Mouse (Mus musculus) embryonic facial prominence, embryonic 13.5 days (tissue): ENCODE measurements around the gene Ccdc162. TPM values are rescaled to one million over a fixed set of nuclear protein-coding genes. Genes with fewer than 3 reads are reported as not detected.

Experiments
- ATAC-seq: fragments of 200-750 bp; cut with Nextera tagmentation; 2 replicates; pipeline ENCODE4 v1.8.0; 2017; ENCODE audit warnings: low read depth; ENCODE audit not compliant: insufficient number of reproducible peaks, insufficient read depth, low FRiP score, low TSS enrichment
- H3K27ac ChIP-seq: fragments of 300-500 bp; sonication (generic); 2 replicates; pipeline ENCODE4 v1.5.1; 2015; ENCODE audit warnings: moderate library complexity, mild to moderate bottlenecking, inconsistent platforms
- H3K27me3 ChIP-seq: fragments of 300-500 bp; sonication (generic); 2 replicates; pipeline ENCODE4 v1.6.1; 2015; ENCODE audit warnings: mild to moderate bottlenecking, inconsistent platforms
- H3K36me3 ChIP-seq: fragments of 300-500 bp; sonication (generic); 2 replicates; pipeline ENCODE4 v1.6.1; 2015; ENCODE audit warnings: mild to moderate bottlenecking, inconsistent platforms
- H3K4me1 ChIP-seq: fragments of 300-500 bp; sonication (generic); 2 replicates; pipeline ENCODE4 v1.6.1; 2015; ENCODE audit warnings: inconsistent platforms
- H3K4me2 ChIP-seq: fragments of 300-500 bp; sonication (generic); 2 replicates; pipeline ENCODE4 v1.6.1; 2015; ENCODE audit warnings: moderate library complexity, mild to moderate bottlenecking, inconsistent platforms
- H3K4me3 ChIP-seq: fragments of 300-500 bp; sonication (generic); 2 replicates; pipeline ENCODE4 v1.5.1; 2015; ENCODE audit warnings: mild to moderate bottlenecking, inconsistent platforms
- H3K9ac ChIP-seq: fragments of 300-500 bp; sonication (generic); 2 replicates; pipeline ENCODE4 v1.6.1; 2015; ENCODE audit warnings: mild to moderate bottlenecking, inconsistent platforms
- H3K9me3 ChIP-seq: fragments of 300-500 bp; sonication (generic); 2 replicates; pipeline ENCODE4 v1.6.1; 2016; ENCODE audit warnings: inconsistent platforms
- WGBS: fragments of 180-500 bp; shearing (Covaris S2); methylation state at CpG from one replicate; pipeline ENCODE4 v1.1.7; 2015; ENCODE audit warnings: mixed read lengths; 5-methylcytosine and 5-hydroxymethylcytosine counted together
- polyA plus RNA-seq: library from polyadenylated mRNA; unstranded; fragments of >200 nt; fragmentation: Nextera tagmentation; extraction: Ambion mirVana; gene quantifications from 2 replicates; pipeline ENCODE4 v1.2.1, GENCODE M21; 2015

Ccdc162 gene
- polyA plus RNA-seq, 1 experiment from 2014 or later, result 1.5 TPM

- no peaks in the 10 kb centered on the region for H3K9me3 ChIP-seq
- 72% methylated on average over 3 of the region's 3 CpGs for WGBS
- ATAC-seq, result no peak
Observed at GRCm38 (mm10) chr10:41626996-41627395, 89.4 kb downstream of the Ccdc162 start.

DNA sequence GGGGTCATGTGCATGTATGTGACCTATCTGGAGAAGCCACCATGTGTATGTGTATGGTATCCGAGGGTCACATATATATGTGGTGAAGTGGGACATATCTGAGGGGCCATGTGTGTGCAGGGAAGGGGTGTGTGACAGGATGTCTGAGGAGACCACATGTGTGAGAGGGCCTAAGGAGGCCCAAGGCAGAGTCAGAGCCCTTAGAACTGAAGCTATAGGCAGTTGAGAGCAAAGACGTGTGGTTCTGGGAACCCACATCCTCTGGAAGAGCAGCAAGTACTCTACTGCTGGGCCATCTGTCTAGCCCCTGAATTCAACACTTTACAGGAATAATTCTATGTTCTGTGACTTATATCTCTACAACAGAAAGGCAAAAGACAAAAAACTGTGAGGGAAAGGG, 96.4 kb downstream of the Ccdc162 start:
- no peak for ATAC-seq
- no peak overlapping the region for H3K4me3 ChIP-seq
- H3K27ac ChIP-seq, result no peak overlapping the region
- H3K4me1 ChIP-seq, result peaks cover under 1% of the 10 kb centered on the region; the same call in 1 of the 2 replicates
- no peaks in the 10 kb centered on the region for H3K27me3 ChIP-seq
- H3K9ac ChIP-seq, result no peak overlapping the region
- H3K4me2 ChIP-seq, result no peak overlapping the region
- H3K9me3 ChIP-seq, result no peaks in the 10 kb centered on the region
- H3K36me3 ChIP-seq, result no peaks in the 10 kb centered on the region
- 91% methylated on average over 2 of the region's 2 CpGs for WGBS

More at GRCm38 (mm10) chr10:41626996-41627395, 89.4 kb downstream of the Ccdc162 start:
- H3K4me1 ChIP-seq, result no peaks in the 10 kb centered on the region
- no peak overlapping the region for H3K4me2 ChIP-seq
- no peak overlapping the region for H3K9ac ChIP-seq
- no peak overlapping the region for H3K4me3 ChIP-seq
- no peaks in the 10 kb centered on the region for H3K27me3 ChIP-seq
- no peaks in the 10 kb centered on the region for H3K36me3 ChIP-seq
- H3K27ac ChIP-seq, result no peak overlapping the region

GRCm38 (mm10) chr10:41615487-41615886, 100.9 kb downstream of the Ccdc162 start:
- no peak overlapping the region for H3K27ac ChIP-seq
- H3K4me1 ChIP-seq, result peaks cover 13% of the 10 kb centered on the region
- 83% methylated on average over 4 of the region's 4 CpGs for WGBS
- no peak overlapping the region for H3K4me2 ChIP-seq
- H3K9me3 ChIP-seq, result no peaks in the 10 kb centered on the region
- H3K4me3 ChIP-seq, result no peak overlapping the region
- no peak for ATAC-seq
- H3K36me3 ChIP-seq, result no peaks in the 10 kb centered on the region
- no peak overlapping the region for H3K9ac ChIP-seq
- no peaks in the 10 kb centered on the region for H3K27me3 ChIP-seq

DNA sequence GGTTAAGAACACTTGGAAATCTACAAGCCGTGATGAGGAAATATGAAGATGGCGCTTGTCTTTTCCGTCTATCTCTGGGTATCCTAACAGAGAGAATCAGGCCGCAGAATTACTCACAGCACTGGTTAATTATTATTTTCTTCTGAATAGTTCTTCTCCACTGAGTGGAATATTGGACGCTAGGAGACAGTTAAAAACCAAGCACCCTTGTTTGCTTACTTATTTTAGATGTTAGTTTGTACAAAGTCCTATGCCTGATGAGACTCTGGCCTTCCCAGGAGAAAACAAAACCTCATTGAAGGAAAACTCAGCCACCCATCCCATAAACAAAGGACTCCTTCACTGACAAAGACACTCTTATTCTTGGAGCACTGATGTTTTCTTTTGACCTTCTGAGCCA, 104.5 kb downstream of the Ccdc162 start:
- peaks cover 13% of the 10 kb centered on the region for H3K4me1 ChIP-seq
- no peak overlapping the region for H3K9ac ChIP-seq
- H3K4me2 ChIP-seq, result no peak overlapping the region
- no peaks in the 10 kb centered on the region for H3K27me3 ChIP-seq
- H3K9me3 ChIP-seq, result no peaks in the 10 kb centered on the region
- ATAC-seq, result no peak
- H3K27ac ChIP-seq, result no peak overlapping the region
- 72% methylated on average over 5 of the region's 5 CpGs for WGBS
- H3K4me3 ChIP-seq, result no peak overlapping the region
- no peaks in the 10 kb centered on the region for H3K36me3 ChIP-seq

GRCm38 (mm10) chr10:41609475-41609874, 107.0 kb downstream of the Ccdc162 start:
- no peaks in the 10 kb centered on the region for H3K36me3 ChIP-seq
- H3K9me3 ChIP-seq, result no peaks in the 10 kb centered on the region
- H3K27ac ChIP-seq, result no peak overlapping the region
- no peak overlapping the region for H3K4me3 ChIP-seq
- ATAC-seq, result no peak
- H3K9ac ChIP-seq, result no peak overlapping the region
- peaks cover 13% of the 10 kb centered on the region; the same call in 1 of the 2 replicates for H3K4me1 ChIP-seq
- WGBS, result 82% methylated on average over 1 of the region's 1 CpGs
- no peaks in the 10 kb centered on the region for H3K27me3 ChIP-seq
- H3K4me2 ChIP-seq, result no peak overlapping the region

- 79% methylated on average over 3 of the region's 3 CpGs for WGBS
Observed at GRCm38 (mm10) chr10:41608485-41608884, 107.9 kb downstream of the Ccdc162 start.

GRCm38 (mm10) chr10:41602667-41603066, 113.8 kb downstream of the Ccdc162 start:
- no peak for ATAC-seq
- Histone ChIP-seq H3K4me1 (peaks cover 9% of the 10 kb centered on the region; the same call in 1 of the 2 replicates), H3K4me2 (no peak overlapping the region), H3K4me3 (no peak overlapping the region), H3K36me3 (no peaks in the 10 kb centered on the region), H3K9me3 (no peaks in the 10 kb centered on the region), H3K27ac (no peak overlapping the region), H3K9ac (no peak overlapping the region), H3K27me3 (no peaks in the 10 kb centered on the region)
- WGBS, result 92% methylated on average over 1 of the region's 1 CpGs

More at GRCm38 (mm10) chr10:41608485-41608884, 107.9 kb downstream of the Ccdc162 start:
- no peak overlapping the region for H3K27ac ChIP-seq
- H3K4me1 ChIP-seq, result peaks cover 8% of the 10 kb centered on the region; the same call in 1 of the 2 replicates
- H3K4me2 ChIP-seq, result no peak overlapping the region
- H3K9me3 ChIP-seq, result no peaks in the 10 kb centered on the region
- no peaks in the 10 kb centered on the region for H3K27me3 ChIP-seq
- H3K36me3 ChIP-seq, result no peaks in the 10 kb centered on the region
- no peak overlapping the region for H3K4me3 ChIP-seq
- ATAC-seq, result no peak
- no peak overlapping the region for H3K9ac ChIP-seq

GRCm38 (mm10) chr10:41601898-41602545, 114.4 kb downstream of the Ccdc162 start:
- H3K9me3 ChIP-seq, result no peaks in the 10 kb centered on the region
- no peak overlapping the region for H3K9ac ChIP-seq
- WGBS, result 72% methylated on average over 7 of the region's 7 CpGs
- no peak for ATAC-seq
- H3K36me3 ChIP-seq, result no peaks in the 10 kb centered on the region
- no peaks in the 10 kb centered on the region for H3K27me3 ChIP-seq
- no peak overlapping the region for H3K4me3 ChIP-seq
- H3K27ac ChIP-seq, result no peak overlapping the region
- no peak overlapping the region for H3K4me2 ChIP-seq
- H3K4me1 ChIP-seq, result peaks cover 9% of the 10 kb centered on the region; the same call in 1 of the 2 replicates

GRCm38 (mm10) chr10:41601302-41601701, 115.1 kb downstream of the Ccdc162 start:
- ATAC-seq, result no peak
- peaks cover 9% of the 10 kb centered on the region; the same call in 1 of the 2 replicates for H3K4me1 ChIP-seq
- no peak overlapping the region for H3K4me2 ChIP-seq
- no peak overlapping the region for H3K27ac ChIP-seq
- no peaks in the 10 kb centered on the region for H3K36me3 ChIP-seq
- 68% methylated on average over 4 of the region's 4 CpGs for WGBS
- no peak overlapping the region for H3K4me3 ChIP-seq
- H3K27me3 ChIP-seq, result no peaks in the 10 kb centered on the region
- no peak overlapping the region for H3K9ac ChIP-seq
- H3K9me3 ChIP-seq, result no peaks in the 10 kb centered on the region

DNA sequence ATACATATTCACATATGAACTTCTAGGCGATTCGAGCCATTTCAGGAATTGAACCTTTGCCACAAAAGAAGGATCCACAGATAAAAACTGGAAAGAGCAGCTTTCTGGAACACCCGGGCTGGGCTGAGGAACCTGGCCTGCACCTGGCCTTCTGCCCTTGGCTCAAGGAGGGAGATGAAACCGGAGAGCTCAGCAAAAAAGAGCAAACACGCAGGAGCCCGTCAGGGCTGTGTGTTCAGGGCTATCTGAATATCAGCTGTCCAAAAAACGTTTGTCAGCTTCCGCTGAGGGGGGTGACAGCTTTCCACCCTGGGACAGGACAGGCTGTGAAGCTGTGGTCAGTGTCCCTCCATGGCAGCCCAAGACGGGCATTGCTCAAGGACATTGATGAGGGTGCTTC, 117.4 kb downstream of the Ccdc162 start:
- ATAC-seq, result no peak
- no peak overlapping the region for H3K4me3 ChIP-seq
- H3K27me3 ChIP-seq, result no peaks in the 10 kb centered on the region
- H3K36me3 ChIP-seq, result no peaks in the 10 kb centered on the region
- H3K9ac ChIP-seq, result no peak overlapping the region
- H3K4me2 ChIP-seq, result no peak overlapping the region
- peaks cover 15% of the 10 kb centered on the region for H3K4me1 ChIP-seq
- H3K9me3 ChIP-seq, result no peaks in the 10 kb centered on the region
- 76% methylated on average over 9 of the region's 9 CpGs for WGBS
- no peak overlapping the region for H3K27ac ChIP-seq

DNA sequence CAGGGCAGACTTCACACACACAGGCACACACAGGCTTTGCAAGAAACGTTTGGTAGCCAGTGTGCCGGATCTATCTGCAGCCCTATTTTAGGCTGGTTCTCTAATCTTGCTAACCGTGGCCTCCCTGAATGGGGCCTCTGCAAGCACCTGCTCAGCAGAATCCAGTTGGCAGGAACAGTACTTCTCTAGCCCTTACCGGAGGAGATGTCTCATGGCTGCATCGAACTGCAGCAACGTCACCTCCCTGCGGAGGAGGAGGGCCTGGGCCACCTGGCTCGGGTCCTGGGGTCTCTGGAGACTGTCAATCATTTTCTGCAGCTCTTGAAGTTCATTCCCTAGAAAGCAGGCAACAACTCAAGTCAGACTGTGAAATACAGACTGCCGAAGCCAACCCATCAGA, 118.2 kb downstream of the Ccdc162 start:
- no peak overlapping the region for H3K4me2 ChIP-seq
- H3K36me3 ChIP-seq, result no peaks in the 10 kb centered on the region
- 46% methylated on average over 9 of the region's 9 CpGs for WGBS
- H3K4me1 ChIP-seq, result peaks cover 15% of the 10 kb centered on the region
- H3K4me3 ChIP-seq, result no peak overlapping the region
- no peaks in the 10 kb centered on the region for H3K9me3 ChIP-seq
- no peaks in the 10 kb centered on the region for H3K27me3 ChIP-seq
- H3K9ac ChIP-seq, result no peak overlapping the region
- ATAC-seq, result no peak
- no peak overlapping the region for H3K27ac ChIP-seq

GRCm38 (mm10) chr10:41595550-41595949, 120.9 kb downstream of the Ccdc162 start:
- ATAC-seq, result no peak

More at GRCm38 (mm10) chr10:41595550-41595949, 120.9 kb downstream of the Ccdc162 start:
- 58% methylated on average over 3 of the region's 3 CpGs for WGBS
- no peak overlapping the region for H3K4me3 ChIP-seq
- no peaks in the 10 kb centered on the region for H3K36me3 ChIP-seq
- H3K27ac ChIP-seq, result no peak overlapping the region
- no peaks in the 10 kb centered on the region for H3K27me3 ChIP-seq
- no peak overlapping the region for H3K4me2 ChIP-seq
- H3K9ac ChIP-seq, result no peak overlapping the region
- no peaks in the 10 kb centered on the region for H3K9me3 ChIP-seq
- H3K4me1 ChIP-seq, result peaks cover 18% of the 10 kb centered on the region
